Mouse (Mus musculus) brain, adult 10 weeks (tissue): ENCODE results near the gene Dspp. TPM values are rescaled to one million over a fixed set of nuclear protein-coding genes. Genes with fewer than 3 reads are reported as not detected.

ENCODE experiments used
- polyA plus RNA-seq: library from polyadenylated mRNA; stranded (reverse); fragments of 350-450 nt; fragmentation: Illumina TruSeq; extraction: RNeasy Lipid Tissue Mini Kit (QIAGEN cat#74804); gene quantifications from one replicate; pipeline ENCODE4 v1.2.3, GENCODE M21; 2015; ENCODE audit warnings: low read depth, low replicate concordance

Dspp gene
- not detected for polyA plus RNA-seq

DNA sequence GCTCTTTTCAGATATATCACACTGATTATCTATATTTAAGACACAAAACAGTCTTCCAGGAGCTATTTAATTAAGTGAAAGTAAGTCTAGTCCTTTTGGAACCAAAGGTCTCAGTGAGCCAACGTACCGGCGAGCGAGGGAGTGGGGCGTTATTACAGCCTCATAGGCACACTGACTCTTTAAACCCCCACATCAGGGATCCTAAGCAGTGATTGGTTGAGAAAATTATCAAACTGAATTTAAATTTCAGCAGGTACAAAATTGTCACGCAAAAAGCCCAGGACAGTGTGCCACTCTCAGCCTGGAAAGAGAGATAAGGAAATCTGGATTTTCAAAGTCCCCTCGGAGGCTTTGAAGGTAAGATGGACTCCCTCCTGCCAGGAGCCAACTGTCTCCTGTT, at the start of gene Dspp:
TSS of gene Dspp (plus strand) at position 301 of the 400 bp plus-strand sequence.

DNA sequence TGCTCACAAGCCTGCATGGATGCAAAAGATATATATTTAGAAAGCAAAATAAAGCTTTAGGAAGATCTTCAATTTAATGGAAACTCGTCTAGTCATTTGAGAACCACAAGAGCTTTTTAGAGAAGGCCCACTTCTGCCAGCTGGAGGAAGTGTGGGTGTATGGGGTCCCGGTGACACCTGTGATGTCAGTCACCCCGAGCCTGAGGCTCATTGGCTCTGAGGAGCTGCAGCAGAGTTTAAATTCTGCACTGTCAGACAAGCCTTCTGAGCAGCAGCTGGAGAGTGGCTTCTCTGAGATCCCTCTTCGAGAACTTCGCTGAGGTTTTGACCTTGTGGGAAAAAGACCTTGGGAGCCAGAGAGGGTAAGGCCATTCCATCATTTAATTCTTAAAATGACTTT, 31.8 kb downstream of the Dspp start, which contains the start of gene Dmp1:
TSS of gene Dmp1 (plus strand) at position 263 of the 400 bp plus-strand sequence.

Other genes starting within 250 kb of the Dspp start
- not detected for gene Hsd17b13, start 193.3 kb upstream of the Dspp start, polyA plus RNA-seq
- gene Hsd17b11, start 148.8 kb upstream of the Dspp start, polyA plus RNA-seq = 53.0 TPM
- gene Nudt9, start 124.4 kb upstream of the Dspp start, polyA plus RNA-seq = 72.6 TPM
- gene Gm17660, start 93.1 kb upstream of the Dspp start, polyA plus RNA-seq = not detected
- gene Sparcl1, start 57.0 kb upstream of the Dspp start, polyA plus RNA-seq = 1,626 TPM
- 5.6 TPM for gene Dmp1, start 31.9 kb downstream of the Dspp start, polyA plus RNA-seq
- not detected for gene Ibsp, start 128.5 kb downstream of the Dspp start, polyA plus RNA-seq
- gene Mepe, start 154.6 kb downstream of the Dspp start, polyA plus RNA-seq = not detected